ENCODE assay signal across 8 mouse cellular contexts in the genomic region with DNA sequence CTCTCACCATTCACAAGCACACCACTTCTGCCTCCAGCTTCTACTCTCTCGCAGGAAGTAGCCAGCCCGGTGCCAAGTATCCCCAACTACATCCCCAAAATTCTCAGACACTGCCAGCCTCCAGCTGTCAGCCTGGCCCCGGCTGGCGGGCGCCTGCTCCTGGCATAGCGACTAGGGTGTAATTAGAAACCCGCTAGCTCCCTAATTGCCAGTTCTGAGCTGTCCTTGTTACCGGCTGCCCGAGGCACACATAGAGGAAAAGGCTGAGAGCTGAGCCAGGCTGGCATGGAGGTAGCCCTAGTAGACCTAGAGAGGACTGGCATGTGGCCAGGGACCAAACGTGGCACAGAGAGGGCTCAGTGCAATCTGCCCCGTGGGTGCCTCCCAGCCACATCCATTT. TPM values are rescaled to one million over a fixed set of nuclear protein-coding genes. Genes with fewer than 3 reads are reported as not detected.
DNase-seq lines count a peak whose midpoint lies in the region; ATAC-seq and TF ChIP-seq lines count a peak whose summit lies in the region.

No protein-coding gene starts in this region.

- peaks cover 6% of the 10 kb centered on the region for H3K9me3 ChIP-seq in heart, embryonic 10.5 days
- no peaks in the 10 kb centered on the region for H3K9me3 ChIP-seq in intestine, embryonic 16.5 days (ENCODE audit: control insufficient read depth, low read length)

- no peak overlapping the region for H3K9ac ChIP-seq in intestine, embryonic 16.5 days (ENCODE audit: low read depth, low read length)

- H3K4me2 ChIP-seq in intestine, embryonic 16.5 days (ENCODE audit: low read depth, low read length) = no peak overlapping the region

- TF ChIP-seq CTCF in gastrocnemius, adult 2 months (IDR thresholded peaks at IDR 0.05) = no peak

- no peaks in the 10 kb centered on the region for H3K27me3 ChIP-seq in heart, embryonic 10.5 days (ENCODE audit: insufficient read depth, poor library complexity, severe bottlenecking)
- no peaks in the 10 kb centered on the region for H3K27me3 ChIP-seq in intestine, embryonic 16.5 days (replicated peaks; ENCODE audit: control insufficient read depth, insufficient read depth, low read length)

- intact Hi-C loops in gastrocnemius, adult 2 months (cut with DNase I) = no loop called here
- intact Hi-C loops in left cerebral cortex, postnatal 25 days (cut with DNase I) = no loop called here

- ATAC-seq in intestine, embryonic 16.5 days = no peak

- H3K4me1 ChIP-seq in heart, embryonic 10.5 days = peaks cover 3% of the 10 kb centered on the region; the same call in 1 of the 2 replicates
- H3K4me1 ChIP-seq in intestine, embryonic 16.5 days (ENCODE audit: control insufficient read depth, insufficient read depth, low read length) = no peaks in the 10 kb centered on the region

- no peak overlapping the region for H3K27ac ChIP-seq in heart, embryonic 10.5 days
- peak overlapping the region; percentile 49 for H3K27ac ChIP-seq in gastrocnemius, adult 2 months
- H3K27ac ChIP-seq in intestine, embryonic 16.5 days (ENCODE audit: low read length) = no peak overlapping the region

- H3K4me3 ChIP-seq in heart, embryonic 10.5 days = no peak overlapping the region
- no peak overlapping the region for H3K4me3 ChIP-seq in gastrocnemius, adult 2 months
- H3K4me3 ChIP-seq in intestine, embryonic 16.5 days (ENCODE audit: low read length) = no peak overlapping the region

- no peaks in the 10 kb centered on the region for H3K36me3 ChIP-seq in heart, embryonic 10.5 days
- H3K36me3 ChIP-seq in intestine, embryonic 16.5 days (ENCODE audit: control insufficient read depth, insufficient read depth, low read length) = no peaks in the 10 kb centered on the region

- DNase-seq in heart, adult 11 months = peak; percentile 92
- no peak for DNase-seq in heart, embryonic 10.5 days (ENCODE audit: low spot score)
- peak; percentile 76 for DNase-seq in cerebellum, adult 11-12 months
- peak; percentile 92 for DNase-seq in gastrocnemius, adult 2 months
- peak; percentile 69 to 83 for DNase-seq in left cerebral cortex, postnatal 25 days (ENCODE audit: low spot score in 2 of 2)
- no peak for DNase-seq in spleen, postnatal 4 days (ENCODE audit: low spot score in 2 of 2)
- DNase-seq in B cell, adult 2 months = no peak

- WGBS in heart, embryonic 10.5 days = 87% methylated on average over 11 of the region's 11 CpGs
- WGBS in intestine, embryonic 16.5 days = 80% methylated on average over 11 of the region's 11 CpGs

RNA-seq across cellular contexts. Expression of gene Serpinf2, which starts 8.1 kb away (rescaled TPM):
- polyA plus RNA-seq in heart, embryonic 10.5 days (2016; fragmentation: Nextera tagmentation; extraction: Ambion mirVana) = 3.6 and 98.2 TPM in 2 replicates
- total RNA-seq in gastrocnemius, adult 2 months (2021) = not detected
- not detected for total RNA-seq in left cerebral cortex, postnatal 25 days (2021)
- 23.2 and 32.8 TPM in 2 replicates for polyA plus RNA-seq in intestine, embryonic 16.5 days (2015; fragmentation: Nextera tagmentation; extraction: Ambion mirVana)

RNA-seq across cellular contexts. Expression of gene Serpinf1, which starts 8.8 kb away (rescaled TPM):
- 53.6 and 168 TPM in 2 replicates for polyA plus RNA-seq in heart, embryonic 10.5 days (2016; fragmentation: Nextera tagmentation; extraction: Ambion mirVana)
- 100 to 1,000 TPM in 1 of 2 experiments, 10 to 100 TPM in 1; 55.5 to 168 TPM for total RNA-seq in gastrocnemius, adult 2 months (2021)
- 10 to 100 TPM; 16.7 to 17.3 TPM for total RNA-seq in left cerebral cortex, postnatal 25 days (2021)
- polyA plus RNA-seq in intestine, embryonic 16.5 days (2015; fragmentation: Nextera tagmentation; extraction: Ambion mirVana) = 32.4 and 38.7 TPM in 2 replicates

RNA-seq across cellular contexts. Expression of gene Wdr81, which starts 23.2 kb away (rescaled TPM):
- polyA plus RNA-seq in heart, embryonic 10.5 days (2016; fragmentation: Nextera tagmentation; extraction: Ambion mirVana) = 6.9 and 7.6 TPM in 2 replicates
- total RNA-seq in gastrocnemius, adult 2 months (2021) = 1 to 10 TPM; 4.9 to 6.4 TPM
- total RNA-seq in left cerebral cortex, postnatal 25 days (2021) = 10 to 100 TPM; 17.4 to 18.7 TPM
- 6.9 and 9.8 TPM in 2 replicates for polyA plus RNA-seq in intestine, embryonic 16.5 days (2015; fragmentation: Nextera tagmentation; extraction: Ambion mirVana)

RNA-seq across cellular contexts. Expression of gene Tlcd2, which starts 30.2 kb away (rescaled TPM):
- polyA plus RNA-seq in heart, embryonic 10.5 days (2016; fragmentation: Nextera tagmentation; extraction: Ambion mirVana) = 12.8 and 21.3 TPM in 2 replicates
- 1 to 10 TPM; 2.6 to 3.1 TPM for total RNA-seq in gastrocnemius, adult 2 months (2021)
- under 1 TPM; 0.69 to 0.80 TPM for total RNA-seq in left cerebral cortex, postnatal 25 days (2021)
- 17.2 and 19.6 TPM in 2 replicates for polyA plus RNA-seq in intestine, embryonic 16.5 days (2015; fragmentation: Nextera tagmentation; extraction: Ambion mirVana)

RNA-seq across cellular contexts. Expression of gene Prpf8, which starts 55.3 kb away (rescaled TPM):
- 49.2 and 53.7 TPM in 2 replicates for polyA plus RNA-seq in heart, embryonic 10.5 days (2016; fragmentation: Nextera tagmentation; extraction: Ambion mirVana)
- total RNA-seq in gastrocnemius, adult 2 months (2021) = 10 to 100 TPM; 69.3 to 76.7 TPM
- 100 to 1,000 TPM; 120 to 127 TPM for total RNA-seq in left cerebral cortex, postnatal 25 days (2021)
- 34.8 and 36.3 TPM in 2 replicates for polyA plus RNA-seq in intestine, embryonic 16.5 days (2015; fragmentation: Nextera tagmentation; extraction: Ambion mirVana)

Comparison
In these comparisons a context has a peak if more than half of its experiments do, and no peak if none do; other contexts are left out.
1. DNase-seq: peak in heart, adult 11 months (single experiment), cerebellum, adult 11-12 months (single experiment), gastrocnemius, adult 2 months (single experiment) and left cerebral cortex, postnatal 25 days (2 of 2); none in heart, embryonic 10.5 days (single experiment), spleen, postnatal 4 days (0 of 2) and B cell, adult 2 months (0 of 2).